Mouse (Mus musculus) embryonic facial prominence, embryonic 10.5 days (tissue): Measurements from ENCODE around the gene Btg1. TPM values are rescaled to one million over a fixed set of nuclear protein-coding genes. Genes with fewer than 3 reads are reported as not detected.

Experiments used
- DNase-seq: peaks from one replicate; pipeline ENCODE4 v3.0.0-alpha.2; 2017; ENCODE audit warnings: low spot score
- H3K27ac ChIP-seq: fragments of 300-500 bp; sonication (generic); replicated peaks from 2 replicates; pipeline ENCODE4 v1.5.1; 2016; ENCODE audit warnings: mild to moderate bottlenecking
- H3K27me3 ChIP-seq: fragments of 300-500 bp; sonication (generic); replicated peaks from 2 replicates; pipeline ENCODE4 v1.6.1; 2016; ENCODE audit warnings: low read depth, mild to moderate bottlenecking; ENCODE audit not compliant: poor library complexity, severe bottlenecking
- H3K36me3 ChIP-seq: fragments of 300-500 bp; sonication (generic); replicated peaks from 2 replicates; pipeline ENCODE4 v1.6.1; 2016; ENCODE audit warnings: mild to moderate bottlenecking, moderate library complexity
- H3K4me1 ChIP-seq: fragments of 300-500 bp; sonication (generic); 2 replicates; pipeline ENCODE4 v1.6.1; 2016
- H3K4me3 ChIP-seq: fragments of 300-500 bp; sonication (generic); 2 replicates; pipeline ENCODE4 v1.5.1; 2016; ENCODE audit warnings: mild to moderate bottlenecking, moderate library complexity
- H3K9me3 ChIP-seq: fragments of 300-500 bp; sonication (generic); 2 replicates; pipeline ENCODE4 v1.6.1; 2016; ENCODE audit warnings: mild to moderate bottlenecking
- WGBS: fragments of 180-500 bp; shearing (Covaris S2); methylation state at CpG from one replicate; pipeline ENCODE4 v1.1.7; 2016; 5-methylcytosine and 5-hydroxymethylcytosine counted together
- polyA plus RNA-seq: library from polyadenylated mRNA; unstranded; fragments of >200 nt; fragmentation: Nextera tagmentation; extraction: Ambion mirVana; gene quantifications from 2 replicates; pipeline ENCODE4 v1.2.1, GENCODE M21; 2016

Btg1 gene
- polyA plus RNA-seq, 1 experiment from 2014 or later = 29.7 TPM

DNA sequence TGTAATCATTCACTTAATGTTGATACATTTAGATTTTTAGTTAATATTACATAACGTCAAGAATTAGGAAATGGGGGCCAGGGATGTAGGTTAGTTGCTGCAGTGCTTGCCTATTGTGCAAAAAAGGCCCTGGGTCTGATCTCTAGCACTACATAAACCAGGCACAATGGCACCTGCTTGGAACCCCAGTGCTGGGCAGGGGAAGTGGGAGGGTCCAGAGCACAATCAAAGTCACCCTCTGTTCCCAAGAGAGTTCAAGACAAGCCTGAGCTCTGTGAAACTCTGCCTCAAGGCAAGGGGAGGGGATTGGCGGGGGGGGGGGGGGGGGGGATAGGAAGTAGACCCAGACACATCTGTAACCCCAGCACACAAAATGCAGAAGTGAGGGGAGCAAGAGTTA, 24.7 kb upstream of the Btg1 start:
- Histone ChIP-seq H3K27ac (no peak overlapping the region), H3K27me3 (no peaks in the 10 kb centered on the region), H3K4me3 (no peak overlapping the region), H3K36me3 (no peaks in the 10 kb centered on the region), H3K4me1 (no peaks in the 10 kb centered on the region), H3K9me3 (no peaks in the 10 kb centered on the region)
- 66% methylated on average over 2 of the region's 2 CpGs for WGBS
- no peak for DNase-seq

DNA sequence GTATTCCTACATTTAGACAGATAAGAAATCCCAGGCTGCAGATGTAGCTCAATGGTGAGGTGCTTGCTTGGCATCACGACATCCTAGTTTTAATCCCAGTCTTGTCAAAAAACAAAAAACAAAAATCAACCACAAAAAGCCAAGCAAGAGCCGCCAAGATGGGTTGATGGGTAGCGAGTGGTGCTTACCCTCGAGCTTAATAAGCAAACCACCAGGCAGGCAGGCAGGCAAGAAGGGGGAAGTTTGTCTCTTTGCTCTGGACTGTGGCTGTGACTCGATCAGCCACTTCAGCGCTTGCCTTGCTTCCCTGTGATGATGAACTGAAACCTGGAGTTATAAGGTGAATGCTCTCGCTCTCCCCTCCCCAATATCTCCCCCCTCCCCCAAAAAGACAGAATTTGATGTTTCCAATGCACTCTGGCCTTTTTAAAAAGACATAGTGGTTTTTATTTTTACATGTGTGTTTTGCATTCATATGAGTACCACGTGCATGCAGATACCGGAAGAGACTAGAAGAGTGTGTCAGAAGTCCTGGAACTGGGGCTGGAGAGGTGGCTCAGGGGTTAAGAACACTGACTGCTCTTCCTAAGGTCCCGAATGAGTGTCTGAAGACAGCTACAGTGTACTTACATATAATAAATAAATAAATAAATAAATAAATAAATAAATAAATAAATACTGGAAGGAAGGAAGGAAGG, 21.2 kb upstream of the Btg1 start:
- Histone ChIP-seq H3K36me3 (no peaks in the 10 kb centered on the region), H3K27ac (no peak overlapping the region), H3K9me3 (no peaks in the 10 kb centered on the region), H3K4me1 (no peaks in the 10 kb centered on the region), H3K27me3 (no peaks in the 10 kb centered on the region), H3K4me3 (no peak overlapping the region)
- no peak for DNase-seq
- 88% methylated on average over 10 of the region's 10 CpGs for WGBS

DNA sequence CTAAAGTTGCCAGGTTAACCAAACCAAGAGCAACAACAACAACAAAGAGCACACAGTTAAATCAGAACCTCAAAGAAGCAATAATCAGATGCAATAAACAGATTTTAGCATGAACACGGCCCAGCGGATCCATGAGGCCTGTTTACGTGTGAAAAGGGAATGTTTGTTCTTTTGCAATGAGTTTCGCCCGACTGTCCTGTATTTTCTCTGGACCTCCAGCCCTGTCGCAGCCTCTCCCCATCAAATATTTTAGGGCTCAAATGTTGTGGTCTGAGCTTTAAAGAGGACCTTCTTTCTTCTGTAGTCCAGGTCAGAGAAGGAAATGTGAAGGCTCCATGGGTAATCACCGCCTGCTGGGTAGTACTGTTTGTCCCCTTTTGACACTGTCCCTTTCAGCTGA, 20.4 kb upstream of the Btg1 start:
- H3K36me3 ChIP-seq = no peaks in the 10 kb centered on the region
- no peak for DNase-seq
- no peaks in the 10 kb centered on the region for H3K4me1 ChIP-seq
- H3K4me3 ChIP-seq = no peak overlapping the region
- H3K27me3 ChIP-seq = no peaks in the 10 kb centered on the region
- WGBS = 88% methylated on average over 7 of the region's 7 CpGs
- H3K9me3 ChIP-seq = no peaks in the 10 kb centered on the region
- H3K27ac ChIP-seq = no peak overlapping the region

GRCm38 (mm10) chr10:96599641-96600040, 17.2 kb upstream of the Btg1 start:
- H3K9me3 ChIP-seq = no peaks in the 10 kb centered on the region
- no peaks in the 10 kb centered on the region for H3K4me1 ChIP-seq
- WGBS = 89% methylated on average over 5 of the region's 5 CpGs
- no peaks in the 10 kb centered on the region for H3K36me3 ChIP-seq
- H3K27ac ChIP-seq = no peak overlapping the region
- DNase-seq = no peak
- H3K27me3 ChIP-seq = no peaks in the 10 kb centered on the region
- H3K4me3 ChIP-seq = no peak overlapping the region

DNA sequence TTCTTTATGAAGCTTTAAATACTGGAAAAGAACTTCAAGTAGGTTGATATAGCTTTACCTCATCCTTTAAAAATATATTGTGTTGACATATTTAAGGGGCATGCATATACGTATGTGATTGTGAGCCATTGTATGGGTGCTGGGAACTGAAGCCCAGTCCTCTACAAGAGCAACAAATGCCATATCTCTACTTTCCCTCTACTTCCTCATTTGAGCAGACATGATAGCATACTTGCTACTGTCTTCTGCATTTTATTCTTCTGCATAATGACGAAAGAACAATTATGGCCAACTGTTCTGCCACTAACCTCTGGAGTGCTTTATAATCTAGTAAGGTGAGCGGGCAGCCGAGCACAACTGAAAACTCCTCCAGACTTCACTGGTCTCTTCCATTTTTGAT, 15.1 kb upstream of the Btg1 start:
- Histone ChIP-seq H3K9me3 (no peaks in the 10 kb centered on the region), H3K4me1 (no peaks in the 10 kb centered on the region), H3K27ac (no peak overlapping the region), H3K4me3 (no peak overlapping the region), H3K36me3 (no peaks in the 10 kb centered on the region), H3K27me3 (no peaks in the 10 kb centered on the region)
- 94% methylated on average over 4 of the region's 4 CpGs for WGBS
- DNase-seq = no peak

DNA sequence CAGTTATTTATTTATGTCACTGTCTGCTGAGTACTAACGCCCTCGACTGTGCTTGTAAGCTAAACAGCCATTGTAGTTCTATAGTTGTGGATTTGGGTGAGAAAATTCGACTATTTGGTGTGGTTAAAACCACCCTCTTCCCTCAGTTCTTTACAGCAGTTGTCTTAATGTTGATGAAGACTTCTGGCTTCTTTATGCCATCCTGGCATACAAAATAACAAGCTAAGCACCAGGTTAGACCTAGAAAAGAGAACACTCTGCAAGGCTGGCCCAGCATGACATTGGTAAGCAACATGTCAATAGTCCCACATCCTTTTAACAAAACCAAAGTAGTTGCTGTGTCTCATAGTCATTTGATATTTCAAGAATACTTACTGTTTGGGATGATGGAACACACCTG, 14.5 kb upstream of the Btg1 start:
- DNase-seq = no peak

GRCm38 (mm10) chr10:96605168-96605567, 11.6 kb upstream of the Btg1 start:
- no peak overlapping the region for H3K27ac ChIP-seq
- no peaks in the 10 kb centered on the region for H3K4me1 ChIP-seq
- no peak overlapping the region for H3K4me3 ChIP-seq
- DNase-seq = no peak
- 92% methylated on average over 1 of the region's 1 CpGs for WGBS
- no peaks in the 10 kb centered on the region for H3K27me3 ChIP-seq
- H3K9me3 ChIP-seq = no peaks in the 10 kb centered on the region
- no peaks in the 10 kb centered on the region for H3K36me3 ChIP-seq

More for the DNA sequence above, 14.5 kb upstream of the Btg1 start:
- Histone ChIP-seq H3K27ac (no peak overlapping the region), H3K27me3 (no peaks in the 10 kb centered on the region), H3K4me3 (no peak overlapping the region), H3K36me3 (no peaks in the 10 kb centered on the region), H3K9me3 (no peaks in the 10 kb centered on the region), H3K4me1 (no peaks in the 10 kb centered on the region)
- 77% methylated on average over 3 of the region's 3 CpGs for WGBS

- no peaks in the 10 kb centered on the region for H3K27me3 ChIP-seq
- H3K27ac ChIP-seq = no peak overlapping the region
- no peak for DNase-seq
- no peaks in the 10 kb centered on the region for H3K36me3 ChIP-seq
- no peaks in the 10 kb centered on the region for H3K9me3 ChIP-seq
- H3K4me3 ChIP-seq = no peak overlapping the region
- WGBS = 88% methylated on average over 2 of the region's 2 CpGs
- H3K4me1 ChIP-seq = no peaks in the 10 kb centered on the region
Observed at GRCm38 (mm10) chr10:96605856-96606255, 10.9 kb upstream of the Btg1 start.

DNA sequence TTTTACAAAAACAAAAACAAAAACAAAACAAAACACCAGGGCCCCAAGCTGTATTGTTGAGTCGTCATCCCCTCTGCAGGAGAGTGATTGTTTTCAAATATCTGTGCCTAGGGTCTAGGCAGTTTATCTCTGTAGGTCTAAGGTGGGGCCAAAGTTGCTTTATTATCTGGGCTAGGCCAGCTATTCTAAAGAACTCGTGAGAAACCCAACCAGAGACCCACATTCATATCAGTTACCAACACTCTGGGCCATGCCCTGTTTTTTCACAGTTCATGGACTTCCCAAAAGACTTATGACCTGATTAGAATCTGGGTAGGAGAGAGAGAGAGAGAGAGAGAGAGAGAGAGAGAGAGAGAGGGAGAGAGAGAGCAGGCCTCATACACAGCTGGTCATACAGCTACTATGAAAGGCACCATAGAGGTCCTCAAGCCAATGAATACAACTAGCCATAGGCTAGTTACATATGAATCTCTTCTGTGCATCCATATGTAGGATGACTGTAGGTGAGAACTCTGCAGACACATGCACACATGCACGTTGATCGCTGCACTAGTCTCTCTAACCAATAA, 9.1 kb upstream of the Btg1 start:
- Histone ChIP-seq H3K36me3 (no peaks in the 10 kb centered on the region), H3K4me1 (no peaks in the 10 kb centered on the region), H3K9me3 (no peaks in the 10 kb centered on the region), H3K27ac (no peak overlapping the region), H3K4me3 (no peak overlapping the region), H3K27me3 (no peaks in the 10 kb centered on the region)
- 83% methylated on average over 4 of the region's 4 CpGs for WGBS
- no peak for DNase-seq

- DNase-seq = no peak
Observed at GRCm38 (mm10) chr10:96609356-96610345, 7.2 kb upstream of the Btg1 start.

GRCm38 (mm10) chr10:96616001-96616708, 651 bp upstream of the Btg1 start:
- Histone ChIP-seq H3K36me3 (peaks cover 16% of the 10 kb centered on the region), H3K4me3 (peak overlapping the region; percentile 98), H3K4me1 (peaks cover 20% of the 10 kb centered on the region), H3K27me3 (no peaks in the 10 kb centered on the region), H3K9me3 (no peaks in the 10 kb centered on the region), H3K27ac (peak overlapping the region; percentile 98)
- WGBS = 3% methylated on average over 24 of the region's 24 CpGs
- no peak for DNase-seq

More at GRCm38 (mm10) chr10:96609356-96610345, 7.2 kb upstream of the Btg1 start:
- Histone ChIP-seq H3K36me3 (no peaks in the 10 kb centered on the region), H3K9me3 (no peaks in the 10 kb centered on the region), H3K4me3 (no peak overlapping the region), H3K4me1 (no peaks in the 10 kb centered on the region), H3K27ac (no peak overlapping the region), H3K27me3 (no peaks in the 10 kb centered on the region)
- 87% methylated on average over 8 of the region's 8 CpGs for WGBS

GRCm38 (mm10) chr10:96617221-96617950, 580 bp downstream of the Btg1 start:
- no peaks in the 10 kb centered on the region for H3K27me3 ChIP-seq
- peaks cover 31% of the 10 kb centered on the region for H3K4me1 ChIP-seq
- peaks cover 26% of the 10 kb centered on the region for H3K36me3 ChIP-seq
- peak overlapping the region; percentile 98 for H3K27ac ChIP-seq
- WGBS = under 1% methylated on average over 78 of the region's 78 CpGs
- H3K4me3 ChIP-seq = peak overlapping the region; percentile 98
- no peaks in the 10 kb centered on the region for H3K9me3 ChIP-seq
- DNase-seq = peak; percentile 63
